Mouse (Mus musculus): Measurements from ENCODE around the gene Atg13. TPM values are rescaled to one million over a fixed set of nuclear protein-coding genes. Genes with fewer than 3 reads are reported as not detected.

The Atg13 gene
- total and polyA plus RNA-seq, 2 experiments from 2014 or later = 21.2 to 24.7 TPM

GRCm38 (mm10) chr2:91674895-91675294, 35.5 kb downstream of the Atg13 start:
- Histone ChIP-seq H3K27ac (no peak overlapping the region), H3K4me3 (ENCODE audit: low read length) (no peak overlapping the region), H3K4me2 (ENCODE audit: low read depth, low read length) (no peak overlapping the region), H3K27me3 (ENCODE audit: insufficient read depth, low read length) (no peaks in the 10 kb centered on the region), H3K36me3 (ENCODE audit: insufficient read depth, low read length) (peaks cover 52% of the 10 kb centered on the region), H3K9me3 (ENCODE audit: low read length) (no peaks in the 10 kb centered on the region), H3K9ac (replicated peaks; ENCODE audit: low read length) (no peak overlapping the region), H3K4me1 (ENCODE audit: insufficient read depth, low read length) (no peaks in the 10 kb centered on the region)
- 77% methylated on average over 5 of the region's 5 CpGs for WGBS
- no peak for TF ChIP-seq CTCF (IDR thresholded peaks at IDR 0.05; ENCODE audit: low read depth)
- DNase-seq (ENCODE audit: low spot score) (peak; percentile 20), ATAC-seq (peak; percentile 27; the same call in 1 of the 2 replicates)

GRCm38 (mm10) chr2:91673587-91673986, 36.8 kb downstream of the Atg13 start:
- no peak for ATAC-seq
- peaks cover 58% of the 10 kb centered on the region for H3K36me3 ChIP-seq (ENCODE audit: insufficient read depth, low read length)
- no peak for TF ChIP-seq CTCF (IDR thresholded peaks at IDR 0.05; ENCODE audit: low read depth)

GRCm38 (mm10) chr2:91670038-91670437, 40.3 kb downstream of the Atg13 start:
- Histone ChIP-seq H3K4me3 (ENCODE audit: low read length) (no peak overlapping the region), H3K4me2 (ENCODE audit: low read depth, low read length) (no peak overlapping the region), H3K4me1 (ENCODE audit: insufficient read depth, low read length) (no peaks in the 10 kb centered on the region), H3K36me3 (ENCODE audit: insufficient read depth, low read length) (peaks cover 54% of the 10 kb centered on the region), H3K9me3 (ENCODE audit: low read length) (no peaks in the 10 kb centered on the region), H3K27ac (no peak overlapping the region), H3K9ac (replicated peaks; ENCODE audit: low read length) (no peak overlapping the region), H3K27me3 (ENCODE audit: insufficient read depth, low read length) (no peaks in the 10 kb centered on the region)
- DNase-seq (ENCODE audit: low spot score) = no peak
- TF ChIP-seq CTCF (IDR thresholded peaks at IDR 0.05; ENCODE audit: low read depth) = no peak
- 95% methylated on average over 6 of the region's 6 CpGs for WGBS
- ATAC-seq = no peak

More at GRCm38 (mm10) chr2:91673587-91673986, 36.8 kb downstream of the Atg13 start:
- H3K9ac ChIP-seq (replicated peaks; ENCODE audit: low read length) = no peak overlapping the region
- H3K27me3 ChIP-seq (ENCODE audit: insufficient read depth, low read length) = no peaks in the 10 kb centered on the region
- H3K9me3 ChIP-seq (ENCODE audit: low read length) = no peaks in the 10 kb centered on the region
- no peak for DNase-seq (ENCODE audit: low spot score)
- H3K4me2 ChIP-seq (ENCODE audit: low read depth, low read length) = no peak overlapping the region
- H3K4me3 ChIP-seq (ENCODE audit: low read length) = no peak overlapping the region
- 81% methylated on average over 2 of the region's 2 CpGs for WGBS
- H3K27ac ChIP-seq = no peak overlapping the region
- H3K4me1 ChIP-seq (ENCODE audit: insufficient read depth, low read length) = no peaks in the 10 kb centered on the region

- Histone ChIP-seq H3K4me1 (ENCODE audit: insufficient read depth, low read length) (no peaks in the 10 kb centered on the region), H3K36me3 (ENCODE audit: insufficient read depth, low read length) (peaks cover 55% of the 10 kb centered on the region), H3K9ac (replicated peaks; ENCODE audit: low read length) (no peak overlapping the region), H3K27ac (no peak overlapping the region), H3K27me3 (ENCODE audit: insufficient read depth, low read length) (no peaks in the 10 kb centered on the region), H3K4me3 (ENCODE audit: low read length) (no peak overlapping the region), H3K9me3 (ENCODE audit: low read length) (no peaks in the 10 kb centered on the region), H3K4me2 (ENCODE audit: low read depth, low read length) (no peak overlapping the region)
- ATAC-seq (no peak), DNase-seq (ENCODE audit: low spot score) (no peak)
- TF ChIP-seq CTCF (IDR thresholded peaks at IDR 0.05; ENCODE audit: low read depth) = no peak
- WGBS = 95% methylated on average over 8 of the region's 8 CpGs
Measured at GRCm38 (mm10) chr2:91669326-91669725, 41.0 kb downstream of the Atg13 start.

GRCm38 (mm10) chr2:91667747-91668146, 42.6 kb downstream of the Atg13 start:
- Histone ChIP-seq H3K4me3 (ENCODE audit: low read length) (no peak overlapping the region), H3K27me3 (ENCODE audit: insufficient read depth, low read length) (no peaks in the 10 kb centered on the region), H3K9ac (replicated peaks; ENCODE audit: low read length) (no peak overlapping the region), H3K4me1 (ENCODE audit: insufficient read depth, low read length) (no peaks in the 10 kb centered on the region), H3K4me2 (ENCODE audit: low read depth, low read length) (no peak overlapping the region), H3K36me3 (ENCODE audit: insufficient read depth, low read length) (peaks cover 60% of the 10 kb centered on the region), H3K9me3 (ENCODE audit: low read length) (no peaks in the 10 kb centered on the region), H3K27ac (no peak overlapping the region)
- 79% methylated on average over 2 of the region's 2 CpGs for WGBS
- DNase-seq (ENCODE audit: low spot score) (no peak), ATAC-seq (no peak)
- TF ChIP-seq CTCF (IDR thresholded peaks at IDR 0.05; ENCODE audit: low read depth) = no peak

- DNase-seq (ENCODE audit: low spot score) (no peak), ATAC-seq (no peak)
- TF ChIP-seq CTCF (IDR thresholded peaks at IDR 0.05; ENCODE audit: low read depth) = no peak
- no peaks in the 10 kb centered on the region for H3K27me3 ChIP-seq (ENCODE audit: insufficient read depth, low read length)
- no peak overlapping the region for H3K27ac ChIP-seq
- no peaks in the 10 kb centered on the region for H3K4me1 ChIP-seq (ENCODE audit: insufficient read depth, low read length)
- no peak overlapping the region for H3K4me3 ChIP-seq (ENCODE audit: low read length)
- no peak overlapping the region for H3K4me2 ChIP-seq (ENCODE audit: low read depth, low read length)
- peaks cover 67% of the 10 kb centered on the region for H3K36me3 ChIP-seq (ENCODE audit: insufficient read depth, low read length)
- WGBS = 95% methylated on average over 6 of the region's 6 CpGs
- H3K9ac ChIP-seq (replicated peaks; ENCODE audit: low read length) = no peak overlapping the region
- H3K9me3 ChIP-seq (ENCODE audit: low read length) = no peaks in the 10 kb centered on the region
Measured at GRCm38 (mm10) chr2:91666386-91666910, 43.9 kb downstream of the Atg13 start.

- Histone ChIP-seq H3K27ac (no peak overlapping the region), H3K27me3 (ENCODE audit: insufficient read depth, low read length) (no peaks in the 10 kb centered on the region), H3K4me2 (ENCODE audit: low read depth, low read length) (no peak overlapping the region), H3K9me3 (ENCODE audit: low read length) (no peaks in the 10 kb centered on the region), H3K9ac (replicated peaks; ENCODE audit: low read length) (no peak overlapping the region), H3K4me3 (ENCODE audit: low read length) (no peak overlapping the region), H3K4me1 (ENCODE audit: insufficient read depth, low read length) (no peaks in the 10 kb centered on the region), H3K36me3 (ENCODE audit: insufficient read depth, low read length) (peaks cover 65% of the 10 kb centered on the region)
- TF ChIP-seq CTCF (IDR thresholded peaks at IDR 0.05; ENCODE audit: low read depth) = no peak
- DNase-seq (ENCODE audit: low spot score) = no peak
- no peak; the same call in 1 of the 2 replicates for ATAC-seq
Measured at GRCm38 (mm10) chr2:91664780-91665179, 45.6 kb downstream of the Atg13 start.

All from hindbrain, postnatal 0 days (tissue).